Comparison of ENCODE assay signal across 8 mouse cellular contexts in genomic region chr14:26669292-26670073, GRCm38 (mm10). TPM values are rescaled to one million over a fixed set of nuclear protein-coding genes. Genes with fewer than 3 reads are reported as not detected.
DNase-seq lines count a peak whose midpoint lies in the region; ATAC-seq and TF ChIP-seq lines count a peak whose summit lies in the region.

Pde12 (minus strand) TSS chr14:26669883.

- peak; percentile 96 for DNase-seq in 416B (ENCODE audit: low read depth)
- DNase-seq in heart, adult 8-10 months (ENCODE audit: low spot score), result peak; percentile 90
- DNase-seq in kidney, adult 9 months, result peak; percentile 94
- peak; percentile 90 for DNase-seq in limb, embryonic 14.5 days (ENCODE audit: low spot score)
- peak; percentile 94 for DNase-seq in midbrain, postnatal 0 days (ENCODE audit: low spot score)
- DNase-seq in spleen, postnatal 14 days (ENCODE audit: low spot score in 2 of 2), result peak; percentile 69 to 76

- H3K27me3 ChIP-seq in embryonic facial prominence, embryonic 15.5 days, result no peaks in the 10 kb centered on the region; the same call in 1 of the 2 replicates
- H3K27me3 ChIP-seq in limb, embryonic 14.5 days (ENCODE audit: control insufficient read depth, insufficient read depth, low read length), result no peaks in the 10 kb centered on the region
- H3K27me3 ChIP-seq in midbrain, postnatal 0 days (ENCODE audit: insufficient read depth, low read length), result no peaks in the 10 kb centered on the region

- peak within 1 kb of the TSS; percentile 95 for H3K4me2 ChIP-seq in embryonic facial prominence, embryonic 15.5 days (replicated peaks)
- H3K4me2 ChIP-seq in limb, embryonic 14.5 days (replicated peaks; ENCODE audit: low read depth, low read length, severe bottlenecking), result peak within 1 kb of the TSS; percentile 96
- H3K4me2 ChIP-seq in midbrain, postnatal 0 days (ENCODE audit: low read depth, low read length, poor library complexity, severe bottlenecking), result peak within 1 kb of the TSS; percentile 85

- H3K27ac ChIP-seq in bone marrow, adult 2 months (ENCODE audit: control insufficient read depth, insufficient read depth, low read depth, low read length, poor library complexity), result peak within 1 kb of the TSS; percentile 93
- H3K27ac ChIP-seq in embryonic facial prominence, embryonic 15.5 days (replicated peaks), result peak within 1 kb of the TSS; percentile 93
- H3K27ac ChIP-seq in limb, embryonic 14.5 days (replicated peaks; ENCODE audit: low read depth, low read length), result peak within 1 kb of the TSS; percentile 91
- peak within 1 kb of the TSS; percentile 87 for H3K27ac ChIP-seq in midbrain, postnatal 0 days (ENCODE audit: low read depth, low read length)

- no peak for TF ChIP-seq CTCF in bone marrow, adult 2 months (IDR thresholded peaks at IDR 0.05; ENCODE audit: control insufficient read depth, insufficient read depth, low read length)
- no peak; the same call in 1 of the 2 replicates for TF ChIP-seq CTCF in midbrain, postnatal 0 days (IDR thresholded peaks at IDR 0.05)

- peaks cover 13% of the 10 kb centered on the region for H3K36me3 ChIP-seq in embryonic facial prominence, embryonic 15.5 days
- peaks cover 15% of the 10 kb centered on the region for H3K36me3 ChIP-seq in limb, embryonic 14.5 days (ENCODE audit: control insufficient read depth, insufficient read depth, low read length)
- H3K36me3 ChIP-seq in midbrain, postnatal 0 days (ENCODE audit: insufficient read depth, low read length), result peaks cover 9% of the 10 kb centered on the region

- H3K4me3 ChIP-seq in bone marrow, adult 2 months (replicated peaks; ENCODE audit: control insufficient read depth, low read depth, low read length), result peak within 1 kb of the TSS; percentile 99
- peak within 1 kb of the TSS; percentile 73 for H3K4me3 ChIP-seq in embryonic facial prominence, embryonic 15.5 days (replicated peaks)
- H3K4me3 ChIP-seq in limb, embryonic 14.5 days (replicated peaks; ENCODE audit: low read length), result peak within 1 kb of the TSS; percentile 94
- peak within 1 kb of the TSS; percentile 95 for H3K4me3 ChIP-seq in midbrain, postnatal 0 days (ENCODE audit: low read depth, low read length)

- ATAC-seq in embryonic facial prominence, embryonic 15.5 days (ENCODE audit: insufficient number of reproducible peaks, low FRiP score, low TSS enrichment, low read depth), result peak; percentile 88
- peak; percentile 92 for ATAC-seq in limb, embryonic 14.5 days (ENCODE audit: low FRiP score, low read depth)
- peak; percentile 92 for ATAC-seq in midbrain, postnatal 0 days (ENCODE audit: low FRiP score)

- peak within 1 kb of the TSS; percentile 67 for H3K9ac ChIP-seq in embryonic facial prominence, embryonic 15.5 days
- H3K9ac ChIP-seq in limb, embryonic 14.5 days (ENCODE audit: low read depth, low read length, severe bottlenecking), result peak within 1 kb of the TSS; percentile 83
- peak within 1 kb of the TSS; percentile 84 for H3K9ac ChIP-seq in midbrain, postnatal 0 days (replicated peaks; ENCODE audit: low read length, poor library complexity, severe bottlenecking)

- under 1% methylated on average over 70 of the region's 70 CpGs for WGBS in bone marrow, adult 2 months
- under 1% methylated on average over 70 of the region's 70 CpGs for WGBS in embryonic facial prominence, embryonic 15.5 days
- WGBS in limb, embryonic 14.5 days, result 4% methylated on average over 57 of the region's 70 CpGs
- WGBS in midbrain, postnatal 0 days, result 1% methylated on average over 69 of the region's 70 CpGs

- no peaks in the 10 kb centered on the region for H3K9me3 ChIP-seq in embryonic facial prominence, embryonic 15.5 days (replicated peaks)
- H3K9me3 ChIP-seq in limb, embryonic 14.5 days (ENCODE audit: control insufficient read depth, low read length), result no peaks in the 10 kb centered on the region
- no peaks in the 10 kb centered on the region for H3K9me3 ChIP-seq in midbrain, postnatal 0 days (ENCODE audit: low read length)

- peak; percentile 73; the same call in 1 of the 2 replicates for TF ChIP-seq POLR2A in bone marrow, adult 2 months (IDR thresholded peaks at IDR 0.05; ENCODE audit: borderline replicate concordance, control insufficient read depth, low read depth, low read length)
- TF ChIP-seq POLR2A in limb, embryonic 14.5 days (IDR thresholded peaks at IDR 0.05; ENCODE audit: borderline replicate concordance, extremely low read depth, insufficient read depth, insufficient read length), result peak; percentile 43; the same call in 1 of the 2 replicates

- H3K4me1 ChIP-seq in bone marrow, adult 2 months (ENCODE audit: control insufficient read depth, insufficient read depth, low read length), result no peaks in the 10 kb centered on the region; the same call in 1 of the 2 replicates
- H3K4me1 ChIP-seq in embryonic facial prominence, embryonic 15.5 days, result peaks cover 24% of the 10 kb centered on the region
- peaks cover 19% of the 10 kb centered on the region for H3K4me1 ChIP-seq in limb, embryonic 14.5 days (ENCODE audit: control insufficient read depth, insufficient read depth, low read length)
- H3K4me1 ChIP-seq in midbrain, postnatal 0 days (ENCODE audit: insufficient read depth, low read length), result 0 out of 2 replicates have a peak, but pooled peaks cover 5% of the 10 kb centered on the region

RNA-seq across cellular contexts. Expression of gene Pde12, which starts in this region (rescaled TPM):
- 2.6 and 3.3 TPM in 2 replicates for polyA plus RNA-seq in bone marrow, adult 2 months (2011; ENCODE audit: insufficient read depth, insufficient read length, low replicate concordance, missing spikeins)
- 10.1 and 10.7 TPM in 2 replicates for polyA plus RNA-seq in embryonic facial prominence, embryonic 15.5 days (2015; fragmentation: Nextera tagmentation; extraction: Ambion mirVana)
- total RNA-seq in heart, adult 8-10 months (2022), result 1 to 10 TPM; 5.0 to 6.5 (median 5.3) TPM
- polyA plus RNA-seq in limb, embryonic 14.5 days (2012; rRNA removed), result 5.6 and 6.2 TPM in 2 replicates
- polyA plus RNA-seq in limb, embryonic 14.5 days (2014; fragmentation: Nextera tagmentation; extraction: Ambion mirVana), result 10.0 and 10.2 TPM in 2 replicates
- 16.7 and 19.8 TPM in 2 replicates for total RNA-seq in midbrain, postnatal 0 days (2014; rRNA removed)
- 10.2 and 10.5 TPM in 2 replicates for polyA plus RNA-seq in midbrain, postnatal 0 days (2015; fragmentation: Nextera tagmentation; extraction: Ambion mirVana)

Comparison
In these comparisons a context has a peak if more than half of its experiments do, and no peak if none do; other contexts are left out.
1. Peak in every context shown above with its lines: DNase-seq, ATAC-seq, H3K4me3 ChIP-seq and H3K27ac ChIP-seq.